Mouse (Mus musculus) heart, postnatal 0 days (tissue): ENCODE data around the gene Gldc. TPM values are rescaled to one million over a fixed set of nuclear protein-coding genes. Genes with fewer than 3 reads are reported as not detected.

Source experiments
- ATAC-seq: fragments of 200-750 bp; cut with Nextera tagmentation; 2 replicates; pipeline ENCODE4 v1.8.0; 2017; ENCODE audit warnings: low read depth, moderate number of reproducible peaks, moderate library complexity; ENCODE audit not compliant: insufficient read depth
- DNase-seq: peaks from one replicate; pipeline ENCODE4 v3.0.0-alpha.2; 2016; ENCODE audit warnings: low spot score
- H3K27ac ChIP-seq: fragments of 300-500 bp; sonication (generic); 2 replicates; pipeline ENCODE4 v1.5.1; 2014; ENCODE audit warnings: low read depth, mild to moderate bottlenecking
- H3K27me3 ChIP-seq: fragments of 300-500 bp; sonication (generic); 2 replicates; pipeline ENCODE4 v1.6.1; 2014; ENCODE audit warnings: low read length, mixed read lengths; ENCODE audit not compliant: control insufficient read depth, insufficient read depth
- H3K36me3 ChIP-seq: fragments of 300-500 bp; sonication (generic); replicated peaks from 2 replicates; pipeline ENCODE4 v1.6.1; 2014; ENCODE audit warnings: low read length, mixed read lengths; ENCODE audit not compliant: control insufficient read depth, insufficient read depth
- H3K4me1 ChIP-seq: fragments of 300-500 bp; sonication (generic); 2 replicates; pipeline ENCODE4 v1.6.1; 2014; ENCODE audit warnings: antibody characterized with exemption; ENCODE audit not compliant: control insufficient read depth, insufficient read depth
- H3K4me2 ChIP-seq: fragments of 300-500 bp; sonication (generic); 2 replicates; pipeline ENCODE4 v1.6.1; 2014; ENCODE audit warnings: low read depth, mild to moderate bottlenecking, low read length, moderate library complexity
- H3K4me3 ChIP-seq: fragments of 300-500 bp; sonication (generic); 2 replicates; pipeline ENCODE4 v1.5.1; 2014; ENCODE audit warnings: low read depth, low read length
- H3K9ac ChIP-seq: fragments of 300-500 bp; sonication (generic); replicated peaks from 2 replicates; pipeline ENCODE4 v1.6.1; 2014; ENCODE audit warnings: low read depth, low read length, mixed read lengths
- H3K9me3 ChIP-seq: fragments of 300-500 bp; sonication (generic); replicated peaks from 2 replicates; pipeline ENCODE4 v1.6.1; 2016; ENCODE audit warnings: low read length; ENCODE audit not compliant: control insufficient read depth
- CTCF ChIP-seq: IDR thresholded peaks from 2 replicates; pipeline ENCODE4 v1.5.1; 2016; ENCODE audit warnings: antibody characterized with exemption, control low read depth, low read depth
- EP300 ChIP-seq: IDR thresholded peaks from 2 replicates; pipeline ENCODE4 v1.6.1; 2016; ENCODE audit warnings: antibody characterized with exemption, low read depth
- WGBS: fragments of 180-500 bp; shearing (Covaris S2); extraction: QIAGEN DNeasy Blood & Tissue Kit; methylation state at CpG from one replicate; pipeline ENCODE4 v1.1.7; 2014; 5-methylcytosine and 5-hydroxymethylcytosine counted together
- polyA plus RNA-seq: library from polyadenylated mRNA; unstranded; fragments of >200 nt; fragmentation: Nextera tagmentation; extraction: Ambion mirVana; gene quantifications from 2 replicates; pipeline ENCODE4 v1.2.1, GENCODE M21; 2015
- total RNA-seq: library from RNA; depleted of rRNA; stranded (reverse); fragments of >200 nt; gene quantifications from 2 replicates; pipeline ENCODE4 v1.2.3, GENCODE M21; 2014; ENCODE audit warnings: low replicate concordance

Gene Gldc
- total and polyA plus RNA-seq, 2 experiments from 2014 or later, result 0.25 to 2.0 TPM

DNA sequence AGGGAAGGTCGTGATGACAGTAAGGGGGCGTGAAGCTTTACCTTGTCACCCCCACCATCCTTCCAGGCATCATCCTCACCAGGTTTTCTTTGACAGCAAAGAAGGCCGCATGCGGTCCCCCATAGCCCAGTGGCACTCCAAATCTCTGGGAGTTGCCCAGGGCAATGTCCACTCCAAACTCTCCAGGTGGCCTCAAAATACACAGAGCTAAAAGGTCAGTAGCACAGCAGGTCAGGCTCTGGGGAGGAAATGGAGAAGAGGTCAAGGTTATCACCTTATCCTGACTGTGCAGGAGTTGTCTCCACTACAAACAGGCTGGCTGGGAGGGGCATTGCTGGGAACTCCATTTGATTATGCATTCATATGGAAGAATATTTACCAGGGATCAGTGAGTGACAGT lies 30.1 kb downstream of the Gldc start:
- Histone ChIP-seq H3K4me2 (no peak overlapping the region), H3K9me3 (no peaks in the 10 kb centered on the region), H3K4me1 (no peaks in the 10 kb centered on the region), H3K27me3 (no peaks in the 10 kb centered on the region), H3K36me3 (no peaks in the 10 kb centered on the region), H3K27ac (no peak overlapping the region), H3K4me3 (no peak overlapping the region), H3K9ac (no peak overlapping the region)
- TF ChIP-seq EP300 (no peak), CTCF (no peak)
- WGBS, result 85% methylated on average over 4 of the region's 4 CpGs
- no peak for ATAC-seq
- no peak for DNase-seq

DNA sequence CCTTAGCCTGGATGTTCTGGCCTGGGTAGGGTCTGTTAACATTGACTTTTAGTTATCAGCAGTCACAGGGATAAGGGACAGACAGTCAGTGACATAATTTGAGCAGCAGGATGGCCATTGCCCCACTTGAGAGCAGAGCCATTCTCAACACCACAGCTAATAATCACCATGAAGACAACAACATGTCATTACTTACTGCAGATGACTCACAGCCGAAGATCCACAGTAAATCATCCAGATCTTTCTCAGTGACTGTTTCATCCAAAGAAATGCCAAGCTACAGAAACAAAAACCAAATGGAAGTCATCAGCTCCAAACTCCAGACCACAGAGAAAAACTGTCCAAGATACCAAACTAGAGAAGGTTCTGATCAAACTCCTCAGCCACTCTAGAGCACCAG lies 38.9 kb downstream of the Gldc start:
- Histone ChIP-seq H3K27me3 (no peaks in the 10 kb centered on the region), H3K4me3 (no peak overlapping the region), H3K9me3 (no peaks in the 10 kb centered on the region), H3K36me3 (no peaks in the 10 kb centered on the region), H3K4me2 (no peak overlapping the region), H3K9ac (no peak overlapping the region), H3K27ac (no peak overlapping the region), H3K4me1 (no peaks in the 10 kb centered on the region)
- DNase-seq, result no peak
- TF ChIP-seq EP300, result no peak
- no peak for TF ChIP-seq CTCF
- WGBS, result 71% methylated on average over 1 of the region's 1 CpGs
- ATAC-seq, result no peak

DNA sequence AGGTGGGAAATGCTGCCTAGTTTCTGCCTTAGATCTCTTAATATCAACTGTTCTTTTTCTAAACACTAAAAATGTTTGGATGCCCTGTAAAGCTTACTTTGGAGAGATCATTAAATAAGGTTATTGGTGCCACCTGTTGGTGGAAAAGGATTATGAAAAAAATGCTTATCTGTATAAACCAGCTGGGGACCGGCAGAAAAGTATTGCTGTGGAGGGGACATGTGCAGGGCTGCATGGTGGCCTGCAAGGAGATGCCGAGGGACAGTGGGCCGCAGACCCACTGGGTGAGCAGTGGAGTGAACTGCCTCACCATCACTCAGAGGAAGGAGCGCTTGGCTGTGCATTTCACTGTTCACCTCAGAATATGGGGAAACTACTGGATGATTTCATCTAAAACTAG lies 47.1 kb downstream of the Gldc start:
- 53% methylated on average over 4 of the region's 4 CpGs for WGBS
- Histone ChIP-seq H3K36me3 (no peaks in the 10 kb centered on the region), H3K4me1 (no peaks in the 10 kb centered on the region), H3K9ac (no peak overlapping the region), H3K9me3 (no peaks in the 10 kb centered on the region), H3K4me3 (no peak overlapping the region), H3K27ac (no peak overlapping the region), H3K27me3 (no peaks in the 10 kb centered on the region), H3K4me2 (no peak overlapping the region)
- DNase-seq, result peak; percentile 50
- ATAC-seq, result no peak; the same call in 1 of the 2 replicates
- no peak for TF ChIP-seq EP300
- TF ChIP-seq CTCF, result peak; percentile 46

DNA sequence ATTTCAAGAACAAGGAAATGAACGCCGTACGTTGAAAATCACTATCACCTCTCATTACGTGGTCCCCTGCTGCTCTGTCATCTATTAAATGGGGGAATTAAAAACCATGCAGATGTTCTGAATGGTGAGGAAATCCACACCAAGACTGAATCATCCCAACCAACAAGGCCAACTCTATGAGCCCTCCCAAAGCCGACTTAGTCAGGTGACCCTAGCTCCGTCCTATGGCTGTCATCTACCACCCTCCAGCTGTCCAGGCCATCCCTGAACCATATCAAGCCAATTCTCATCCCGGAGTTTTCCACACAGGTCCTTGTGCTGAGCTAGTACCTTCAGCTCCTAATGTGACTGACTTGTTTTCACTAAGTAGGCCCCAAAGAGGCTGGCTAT lies 49.6 kb downstream of the Gldc start:
- DNase-seq, result no peak
- no peak for TF ChIP-seq EP300
- no peak for TF ChIP-seq CTCF
- H3K36me3 ChIP-seq, result no peaks in the 10 kb centered on the region
- no peak for ATAC-seq
- no peak overlapping the region for H3K9ac ChIP-seq
- no peaks in the 10 kb centered on the region for H3K27me3 ChIP-seq
- WGBS, result 39% methylated on average over 7 of the region's 7 CpGs
- no peaks in the 10 kb centered on the region for H3K9me3 ChIP-seq
- no peak overlapping the region for H3K4me3 ChIP-seq
- no peak overlapping the region for H3K27ac ChIP-seq
- H3K4me2 ChIP-seq, result no peak overlapping the region
- no peaks in the 10 kb centered on the region for H3K4me1 ChIP-seq

DNA sequence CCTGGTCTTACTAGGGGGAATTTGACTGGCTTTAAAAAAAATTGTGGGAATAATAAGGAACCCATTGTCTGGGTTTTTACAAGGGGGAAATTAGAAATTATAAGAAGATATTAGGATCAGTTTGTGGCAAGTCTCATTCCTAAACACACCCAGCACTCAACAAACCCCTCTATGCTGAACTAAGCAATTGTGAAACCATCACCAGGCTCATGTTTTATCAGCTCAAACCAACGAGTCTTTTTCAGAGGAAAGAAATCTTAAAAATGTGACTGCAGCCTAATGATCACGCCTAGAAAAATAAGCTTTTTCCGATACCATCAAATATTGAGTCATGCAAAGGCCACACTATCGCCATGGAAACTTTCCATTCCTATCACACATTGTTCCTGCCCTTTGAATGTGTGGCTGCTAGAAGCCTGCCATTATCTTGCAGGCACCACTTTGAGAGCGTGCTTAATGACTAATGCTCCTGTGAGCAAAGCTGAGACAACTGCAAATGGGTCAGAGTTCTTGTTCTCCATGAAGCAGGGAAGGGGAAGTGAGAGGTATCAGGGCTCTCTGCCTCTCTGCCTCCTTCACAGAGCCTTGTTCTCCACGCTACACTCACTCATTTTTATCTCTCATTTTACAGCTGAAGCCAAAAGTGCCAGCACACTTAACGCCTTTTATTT lies 50.1 kb downstream of the Gldc start:
- Histone ChIP-seq H3K4me1 (no peaks in the 10 kb centered on the region), H3K9ac (no peak overlapping the region), H3K4me2 (no peak overlapping the region), H3K9me3 (no peaks in the 10 kb centered on the region), H3K36me3 (no peaks in the 10 kb centered on the region), H3K4me3 (no peak overlapping the region), H3K27ac (no peak overlapping the region), H3K27me3 (no peaks in the 10 kb centered on the region)
- DNase-seq (peak; percentile 45), ATAC-seq (peak; percentile 36; the same call in 1 of the 2 replicates)
- TF ChIP-seq EP300 (no peak), CTCF (no peak)
- 22% methylated on average over 7 of the region's 7 CpGs for WGBS
